Mouse (Mus musculus): ENCODE results near the gene Eif3k.

DNA sequence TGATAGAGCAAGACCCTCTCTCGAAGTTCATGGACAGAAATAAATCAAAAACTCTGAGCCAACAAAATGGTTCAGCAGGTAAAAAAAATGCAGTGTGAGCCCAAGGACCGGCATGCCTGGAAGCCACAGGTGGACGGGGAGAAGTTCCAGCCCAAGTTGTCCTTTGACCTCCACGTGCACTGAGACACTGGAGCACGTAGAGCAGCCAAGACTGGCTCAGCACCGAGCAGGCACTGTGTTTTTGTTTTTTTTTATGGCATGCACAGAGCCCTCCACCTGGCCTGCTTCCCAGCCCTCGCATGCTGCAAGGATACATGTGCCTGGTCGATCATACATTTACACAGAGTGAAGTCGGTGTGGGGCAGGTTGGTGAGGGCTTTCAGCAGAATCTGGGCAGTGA lies 4.1 kb downstream of the Eif3k start:
- no peak for TF ChIP-seq CTCF (IDR thresholded peaks at IDR 0.05; ENCODE audit: low read depth, low read length)
- TF ChIP-seq POLR2A (IDR thresholded peaks at IDR 0.05; ENCODE audit: borderline replicate concordance, low read depth, low read length) = no peak

Data from bone marrow macrophage, adult 2 months (primary cell).